Mouse (Mus musculus): ENCODE data around the gene Sh3rf1. TPM values are rescaled to one million over a fixed set of nuclear protein-coding genes. Genes with fewer than 3 reads are reported as not detected.

Gene Sh3rf1
- polyA plus RNA-seq, 1 experiment, result 13.8 TPM

DNA sequence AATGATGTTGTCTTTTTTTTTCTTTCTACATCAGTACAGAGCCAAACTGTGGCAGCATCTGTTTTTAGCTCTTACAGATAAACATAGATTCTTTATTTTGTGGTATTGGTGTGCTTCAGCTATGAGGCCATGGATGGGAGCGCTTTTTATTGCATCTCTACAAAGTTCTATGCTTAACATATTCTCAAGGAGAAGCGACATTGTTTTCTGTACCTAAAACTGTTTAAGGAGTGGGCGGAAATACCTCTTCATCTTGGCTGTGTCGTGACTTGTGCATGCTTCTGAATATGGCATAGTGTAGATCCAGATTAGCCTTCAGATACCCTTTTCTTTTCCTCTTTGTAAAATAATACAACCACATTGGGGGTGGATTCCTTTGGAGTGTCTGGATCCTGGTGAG lies 25.8 kb downstream of the Sh3rf1 start:
- peaks cover 2% of the 10 kb centered on the region for H3K4me1 ChIP-seq (ENCODE audit: control insufficient read depth, insufficient read depth, low read length)
- no peak overlapping the region for H3K4me3 ChIP-seq (ENCODE audit: insufficient read depth, low read length)
- H3K27ac ChIP-seq (ENCODE audit: insufficient read depth, low read length), result no peak overlapping the region
- no peak for TF ChIP-seq POLR2A (IDR thresholded peaks at IDR 0.05; ENCODE audit: extremely low read depth, insufficient read depth, low read length)

DNA sequence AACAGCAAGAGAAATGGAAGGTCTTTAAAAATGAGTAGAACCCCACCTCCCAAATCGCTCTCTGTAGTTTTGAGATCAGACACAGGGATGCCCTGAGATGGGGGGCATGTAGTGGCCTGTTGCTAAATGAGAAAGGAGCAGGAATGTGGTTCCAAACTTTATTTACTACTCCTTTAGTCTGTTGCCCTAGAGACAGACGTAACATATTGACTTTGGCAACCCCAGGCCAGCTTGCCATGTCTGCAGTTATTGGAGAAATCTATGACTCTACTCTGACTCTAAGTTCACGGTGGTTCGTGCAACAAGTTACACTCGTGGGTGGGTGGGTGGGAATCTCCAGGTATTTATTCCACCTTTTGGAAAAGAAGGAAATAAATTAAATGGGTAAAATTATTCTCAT lies 30.5 kb downstream of the Sh3rf1 start:
- no peak overlapping the region for H3K27ac ChIP-seq (ENCODE audit: insufficient read depth, low read length)
- no peak for TF ChIP-seq CTCF (IDR thresholded peaks at IDR 0.05; ENCODE audit: extremely low read depth, insufficient read depth, low read length)
- no peak for TF ChIP-seq POLR2A (IDR thresholded peaks at IDR 0.05; ENCODE audit: extremely low read depth, insufficient read depth, low read length)
- H3K4me1 ChIP-seq (ENCODE audit: control insufficient read depth, insufficient read depth, low read length), result peaks cover 5% of the 10 kb centered on the region
- H3K4me3 ChIP-seq (ENCODE audit: insufficient read depth, low read length), result no peak overlapping the region

DNA sequence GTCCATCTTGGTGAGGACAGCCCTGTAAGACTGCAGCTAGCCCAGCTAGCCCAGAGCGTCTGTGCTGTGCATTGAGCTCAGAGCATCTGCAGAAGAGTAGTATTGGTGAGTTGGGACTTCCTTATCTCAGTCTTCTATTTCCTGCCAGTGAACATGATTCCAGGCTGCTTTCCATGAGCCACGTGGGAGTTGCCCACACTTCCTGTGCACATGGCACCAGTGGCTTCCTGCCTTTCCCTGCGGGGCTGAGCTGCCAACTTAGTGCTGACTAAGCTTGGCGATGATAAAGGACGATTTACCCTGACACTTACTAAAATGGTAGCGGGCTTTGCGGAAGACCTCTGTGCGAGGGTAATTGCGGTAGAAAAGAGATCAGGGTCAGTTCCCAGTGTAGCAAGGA lies 35.2 kb downstream of the Sh3rf1 start:
- Histone ChIP-seq H3K4me1 (ENCODE audit: control insufficient read depth, insufficient read depth, low read length) (peaks cover 6% of the 10 kb centered on the region), H3K27ac (ENCODE audit: insufficient read depth, low read length) (no peak overlapping the region), H3K4me3 (ENCODE audit: insufficient read depth, low read length) (no peak overlapping the region)
- TF ChIP-seq CTCF (IDR thresholded peaks at IDR 0.05; ENCODE audit: extremely low read depth, insufficient read depth, low read length), result no peak
- TF ChIP-seq POLR2A (IDR thresholded peaks at IDR 0.05; ENCODE audit: extremely low read depth, insufficient read depth, low read length), result no peak

DNA sequence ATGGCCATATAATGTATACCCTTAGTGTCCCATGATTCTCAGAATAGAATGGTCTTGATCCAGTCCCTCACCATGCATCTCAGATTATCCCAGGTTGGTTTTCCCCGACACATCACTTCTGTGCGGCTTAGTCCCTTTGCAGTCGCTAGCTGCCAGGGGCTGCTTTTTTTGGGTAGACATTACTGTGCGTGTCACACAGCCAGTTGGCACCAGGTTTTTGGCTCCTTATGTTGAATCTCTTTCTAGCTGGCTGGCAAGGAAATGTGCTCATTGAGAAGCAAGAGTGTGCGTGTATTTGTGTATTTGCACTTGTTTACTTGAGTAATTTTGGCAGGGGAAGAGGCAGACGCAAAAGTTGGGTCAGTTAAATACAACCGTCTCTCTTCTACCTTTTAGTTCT lies 35.9 kb downstream of the Sh3rf1 start:
- Histone ChIP-seq H3K4me1 (ENCODE audit: control insufficient read depth, insufficient read depth, low read length) (peaks cover 6% of the 10 kb centered on the region), H3K4me3 (ENCODE audit: insufficient read depth, low read length) (no peak overlapping the region), H3K27ac (ENCODE audit: insufficient read depth, low read length) (no peak overlapping the region)
- TF ChIP-seq CTCF (IDR thresholded peaks at IDR 0.05; ENCODE audit: extremely low read depth, insufficient read depth, low read length) (no peak), POLR2A (IDR thresholded peaks at IDR 0.05; ENCODE audit: extremely low read depth, insufficient read depth, low read length) (no peak)

DNA sequence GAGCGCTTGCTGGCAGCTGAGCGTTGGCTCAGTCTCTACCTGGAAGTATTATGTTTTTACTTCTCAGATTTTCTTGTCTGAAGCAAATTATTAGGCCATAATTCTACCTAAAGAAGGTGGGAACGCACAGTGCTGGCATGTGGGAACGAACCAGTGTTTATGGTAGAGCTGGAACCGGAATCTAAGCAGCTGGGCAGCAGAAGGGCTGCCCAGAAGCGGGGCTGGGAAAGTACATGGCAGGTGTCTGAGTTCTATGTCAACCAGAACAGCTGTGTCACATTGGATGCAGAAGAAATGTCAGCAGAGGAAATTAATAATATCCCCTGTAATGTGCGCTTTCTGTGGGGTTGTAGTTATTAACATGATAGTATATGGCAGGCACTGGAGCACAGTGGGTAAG lies 36.9 kb downstream of the Sh3rf1 start:
- TF ChIP-seq POLR2A (IDR thresholded peaks at IDR 0.05; ENCODE audit: extremely low read depth, insufficient read depth, low read length) (no peak), CTCF (IDR thresholded peaks at IDR 0.05; ENCODE audit: extremely low read depth, insufficient read depth, low read length) (no peak)
- H3K27ac ChIP-seq (ENCODE audit: insufficient read depth, low read length), result no peak overlapping the region

DNA sequence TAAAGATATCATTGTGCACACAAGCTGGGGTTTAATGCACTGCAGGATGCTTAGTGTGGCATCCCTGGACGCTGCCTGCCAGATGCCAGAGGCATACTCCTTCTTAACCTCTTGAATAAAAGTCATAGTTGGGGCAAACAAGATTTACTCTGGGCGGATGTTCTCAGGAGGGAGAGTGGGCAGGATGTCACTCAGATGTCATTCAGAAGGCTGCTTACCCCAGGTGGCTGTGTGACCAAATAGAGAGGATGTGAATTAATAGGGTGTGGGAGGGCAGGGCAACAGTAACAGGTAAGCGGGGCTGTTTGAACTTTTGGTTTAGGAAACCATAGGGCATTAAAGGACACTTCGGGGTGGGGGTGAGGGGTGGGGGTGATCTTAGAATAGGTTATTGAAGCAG lies 37.7 kb downstream of the Sh3rf1 start:
- TF ChIP-seq POLR2A (IDR thresholded peaks at IDR 0.05; ENCODE audit: extremely low read depth, insufficient read depth, low read length), result no peak
- TF ChIP-seq CTCF (IDR thresholded peaks at IDR 0.05; ENCODE audit: extremely low read depth, insufficient read depth, low read length), result no peak
- H3K27ac ChIP-seq (ENCODE audit: insufficient read depth, low read length), result no peak overlapping the region
- H3K4me1 ChIP-seq (ENCODE audit: control insufficient read depth, insufficient read depth, low read length), result peaks cover 7% of the 10 kb centered on the region
- no peak overlapping the region for H3K4me3 ChIP-seq (ENCODE audit: insufficient read depth, low read length)

More for the DNA sequence above, 36.9 kb downstream of the Sh3rf1 start:
- Histone ChIP-seq H3K4me1 (ENCODE audit: control insufficient read depth, insufficient read depth, low read length) (peaks cover 6% of the 10 kb centered on the region), H3K4me3 (ENCODE audit: insufficient read depth, low read length) (no peak overlapping the region)

DNA sequence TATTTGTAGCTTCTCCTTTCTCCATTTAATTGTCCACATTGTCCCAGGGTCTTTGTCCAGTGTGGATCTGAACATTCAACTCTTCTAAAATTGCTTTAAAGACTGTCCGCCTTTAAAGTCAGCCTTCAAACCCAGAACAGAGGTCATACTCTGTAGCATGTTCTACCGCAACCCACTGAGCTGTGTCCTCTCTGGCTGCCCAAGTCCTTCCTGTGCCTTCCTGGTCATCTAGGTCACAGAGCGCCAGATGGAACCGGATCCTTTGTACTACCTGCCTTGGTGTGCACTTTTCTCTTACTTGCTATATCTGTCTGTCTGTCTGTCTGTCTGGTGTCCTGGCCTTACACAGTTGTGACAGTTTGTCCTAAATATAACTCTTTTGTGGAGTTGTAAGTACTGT lies 40.0 kb downstream of the Sh3rf1 start:
- Histone ChIP-seq H3K4me3 (ENCODE audit: insufficient read depth, low read length) (no peak overlapping the region), H3K4me1 (ENCODE audit: control insufficient read depth, insufficient read depth, low read length) (peaks cover 5% of the 10 kb centered on the region), H3K27ac (ENCODE audit: insufficient read depth, low read length) (no peak overlapping the region)
- no peak for TF ChIP-seq POLR2A (IDR thresholded peaks at IDR 0.05; ENCODE audit: extremely low read depth, insufficient read depth, low read length)
- no peak for TF ChIP-seq CTCF (IDR thresholded peaks at IDR 0.05; ENCODE audit: extremely low read depth, insufficient read depth, low read length)

DNA sequence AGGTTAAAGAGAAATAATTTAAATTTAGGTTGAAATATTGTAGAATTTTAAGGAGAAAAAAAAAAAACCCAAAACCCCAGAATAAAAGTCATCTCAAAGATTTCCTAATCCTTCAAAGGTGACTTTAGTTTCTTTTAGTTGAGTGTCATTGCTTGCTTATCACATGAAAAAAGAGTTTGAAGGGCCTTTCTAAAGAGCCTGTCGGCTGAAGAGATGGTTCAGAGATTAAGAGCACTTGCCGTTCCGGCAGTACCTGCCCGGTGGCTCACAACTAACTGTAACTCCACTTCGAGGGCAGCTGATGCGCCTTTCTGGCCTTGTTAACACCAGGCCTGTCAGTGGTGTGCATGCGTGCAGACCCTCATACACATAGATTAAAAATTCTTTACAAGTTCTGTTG lies 41.2 kb downstream of the Sh3rf1 start:
- H3K4me3 ChIP-seq (ENCODE audit: insufficient read depth, low read length), result no peak overlapping the region
- TF ChIP-seq POLR2A (IDR thresholded peaks at IDR 0.05; ENCODE audit: extremely low read depth, insufficient read depth, low read length) (no peak), CTCF (IDR thresholded peaks at IDR 0.05; ENCODE audit: extremely low read depth, insufficient read depth, low read length) (no peak)

DNA sequence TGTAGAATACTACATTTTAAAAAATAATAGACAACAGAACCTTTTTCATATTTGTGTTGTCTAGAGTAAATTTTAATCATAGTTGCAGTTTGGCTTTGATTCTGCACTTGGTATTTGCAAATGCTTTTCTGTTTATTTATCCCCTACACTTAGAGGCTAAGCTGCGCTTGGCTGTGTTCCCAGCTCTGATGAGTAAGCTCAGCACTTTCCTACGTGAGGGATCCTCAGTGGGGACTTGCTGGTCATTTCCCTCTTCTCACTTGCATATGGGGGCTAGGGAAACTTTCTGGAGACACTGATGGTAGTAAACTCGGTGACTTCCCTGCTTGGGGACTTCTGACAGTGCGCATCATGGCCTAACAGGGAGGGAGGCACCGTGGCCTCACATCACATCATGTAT lies 41.7 kb downstream of the Sh3rf1 start:
- TF ChIP-seq CTCF (IDR thresholded peaks at IDR 0.05; ENCODE audit: extremely low read depth, insufficient read depth, low read length), result no peak
- TF ChIP-seq POLR2A (IDR thresholded peaks at IDR 0.05; ENCODE audit: extremely low read depth, insufficient read depth, low read length), result no peak
- Histone ChIP-seq H3K4me1 (ENCODE audit: control insufficient read depth, insufficient read depth, low read length) (0 out of 2 replicates have a peak, but pooled peaks cover 3% of the 10 kb centered on the region), H3K27ac (ENCODE audit: insufficient read depth, low read length) (no peak overlapping the region), H3K4me3 (ENCODE audit: insufficient read depth, low read length) (no peak overlapping the region)

More for the DNA sequence above, 41.2 kb downstream of the Sh3rf1 start:
- H3K4me1 ChIP-seq (ENCODE audit: control insufficient read depth, insufficient read depth, low read length), result 0 out of 2 replicates have a peak, but pooled peaks cover 3% of the 10 kb centered on the region
- H3K27ac ChIP-seq (ENCODE audit: insufficient read depth, low read length), result no peak overlapping the region

DNA sequence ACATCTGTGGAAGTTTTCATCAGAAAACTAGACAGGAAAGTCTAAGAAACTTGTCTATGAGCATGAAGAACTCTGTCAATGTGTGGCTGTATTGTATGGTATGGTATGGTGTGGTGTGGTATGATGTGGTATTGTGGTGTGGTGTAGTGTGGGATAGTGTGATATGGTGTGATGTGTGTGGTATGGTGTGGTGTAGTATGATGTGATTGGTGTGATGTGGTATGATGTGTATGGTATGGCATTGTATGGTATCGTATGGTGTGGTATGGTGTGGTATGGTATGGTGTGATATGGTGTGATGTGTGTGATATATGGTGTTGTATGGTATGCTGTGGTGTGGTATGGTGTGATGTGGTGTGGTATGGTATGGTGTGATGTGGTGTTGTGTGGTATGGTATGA lies 43.4 kb downstream of the Sh3rf1 start:
- 0 out of 2 replicates have a peak, but pooled peaks cover 1% of the 10 kb centered on the region for H3K4me1 ChIP-seq (ENCODE audit: control insufficient read depth, insufficient read depth, low read length)
- no peak overlapping the region for H3K4me3 ChIP-seq (ENCODE audit: insufficient read depth, low read length)
- no peak overlapping the region for H3K27ac ChIP-seq (ENCODE audit: insufficient read depth, low read length)
- TF ChIP-seq POLR2A (IDR thresholded peaks at IDR 0.05; ENCODE audit: extremely low read depth, insufficient read depth, low read length) (no peak), CTCF (IDR thresholded peaks at IDR 0.05; ENCODE audit: extremely low read depth, insufficient read depth, low read length) (no peak)

Data from cortical plate, adult 2 months (tissue).